ENCODE assay signal across 9 mouse cellular contexts in genomic region chr13:37944306-37944705, GRCm38 (mm10). TPM values are rescaled to one million over a fixed set of nuclear protein-coding genes. Genes with fewer than 3 reads are reported as not detected.
A peak's percentile ranks its signal among the peaks of the same experiment; 100 is the strongest.
DNase-seq lines count a peak whose midpoint lies in the region; ATAC-seq lines count a peak whose summit lies in the region.
"Had no signal": no experiment of that assay in that cellular context is flagged by ENCODE, and none has a peak within 500 bp of the region (broad histone marks: within the 10 kb centered on the region; RNA-seq: fewer than 3 reads in every experiment).

No protein-coding gene starts in this region.

- peak; percentile 31 for DNase-seq in left cerebral cortex, postnatal 4 days
- DNase-seq in left cerebral cortex, postnatal 25 days (ENCODE audit: low spot score in 2 of 2): no peak
- peak; percentile 50 for DNase-seq in NIH3T3 (ENCODE audit: low read depth)
- DNase-seq in layer of hippocampus, postnatal 10 days (ENCODE audit: low spot score in 2 of 2): no peak
- no peak for DNase-seq in gastrocnemius, postnatal 4 days (ENCODE audit: low spot score in 2 of 2)
- no peak for DNase-seq in gastrocnemius, adult 18-20 months (ENCODE audit: low spot score)

- peak overlapping the region; percentile 69; the same call in 1 of the 2 replicates for H3K27ac ChIP-seq in embryonic facial prominence, embryonic 15.5 days (replicated peaks)
- H3K27ac ChIP-seq: midbrain, embryonic 12.5 days had no signal

- peaks cover 33% of the 10 kb centered on the region for H3K4me1 ChIP-seq in embryonic facial prominence, embryonic 15.5 days

- peaks cover 24% of the 10 kb centered on the region for H3K36me3 ChIP-seq in embryonic facial prominence, embryonic 15.5 days

- no peak overlapping the region for H3K4me2 ChIP-seq in embryonic facial prominence, embryonic 15.5 days (replicated peaks)
- H3K4me2 ChIP-seq: midbrain, embryonic 12.5 days had no signal

- no peak for ATAC-seq in embryonic facial prominence, embryonic 15.5 days (ENCODE audit: insufficient number of reproducible peaks, low FRiP score, low TSS enrichment, low read depth)
- peak; percentile 45; the same call in 1 of the 2 replicates for ATAC-seq in megakaryocyte-erythroid progenitor cell, adult 5-6 weeks (replicated peaks; ENCODE audit: low FRiP score, low TSS enrichment, poor library complexity, severe bottlenecking)

- H3K9ac ChIP-seq in embryonic facial prominence, embryonic 15.5 days: no peak overlapping the region
- H3K9ac ChIP-seq: midbrain, embryonic 12.5 days had no signal

- no peaks in the 10 kb centered on the region for H3K27me3 ChIP-seq in embryonic facial prominence, embryonic 15.5 days
- H3K27me3 ChIP-seq: midbrain, embryonic 12.5 days had no signal

- H3K9me3 ChIP-seq in embryonic facial prominence, embryonic 15.5 days (replicated peaks): no peaks in the 10 kb centered on the region
- H3K9me3 ChIP-seq: midbrain, embryonic 12.5 days had no signal

- intact Hi-C loops in left cerebral cortex, postnatal 4 days (cut with DNase I): no loop called here
- intact Hi-C loops in left cerebral cortex, postnatal 25 days (cut with DNase I): loop anchor here (5.0 kb wide), 1 partner anchor 117 kb away; no protein-coding TSS in a partner anchor

- 77% methylated on average over 1 of the region's 1 CpGs for WGBS in embryonic facial prominence, embryonic 15.5 days

- H3K4me3 ChIP-seq in embryonic facial prominence, embryonic 15.5 days (replicated peaks): no peak overlapping the region
- H3K4me3 ChIP-seq: midbrain, embryonic 12.5 days had no signal

RNA-seq across cellular contexts. Expression of gene Ssr1, which starts 49.7 kb away (rescaled TPM):
- total RNA-seq in left cerebral cortex, postnatal 4 days (2021): 10 to 100 TPM; 84.5 to 86.1 TPM
- total RNA-seq in left cerebral cortex, postnatal 25 days (2021): 10 to 100 TPM; 89.9 to 90.9 TPM
- 130 and 131 TPM in 2 replicates for polyA plus RNA-seq in embryonic facial prominence, embryonic 15.5 days (2015; fragmentation: Nextera tagmentation; extraction: Ambion mirVana)
- 58.6 and 105 TPM in 2 replicates for total RNA-seq in megakaryocyte-erythroid progenitor cell, adult 5-6 weeks (2014; fragmentation: Nextera tagmentation)
- 104 and 158 TPM in 2 replicates for total RNA-seq in megakaryocyte-erythroid progenitor cell, adult 5-6 weeks (2017)
- total RNA-seq in layer of hippocampus, postnatal 10 days (2021): 10 to 100 TPM; 81.6 to 91.7 TPM
- total RNA-seq in gastrocnemius, postnatal 4 days (2021): 100 to 1,000 TPM in 1 of 2 experiments, 10 to 100 TPM in 1; 98.4 to 104 TPM
- total RNA-seq in gastrocnemius, adult 18-20 months (2021): 10 to 100 TPM; 66.5 to 68.8 TPM

Comparison
In these comparisons a context has a peak if more than half of its experiments do, and no peak if none do; other contexts are left out.
1. DNase-seq: peak in left cerebral cortex, postnatal 4 days (single experiment) and NIH3T3 (single experiment); none in left cerebral cortex, postnatal 25 days (0 of 2), layer of hippocampus, postnatal 10 days (0 of 2), gastrocnemius, postnatal 4 days (0 of 2) and gastrocnemius, adult 18-20 months (single experiment).